Mouse (Mus musculus) forebrain, embryonic 11.5 days (tissue): Measurements from ENCODE around the gene Tspan14. TPM values are rescaled to one million over a fixed set of nuclear protein-coding genes. Genes with fewer than 3 reads are reported as not detected.
A peak's percentile ranks its signal among the peaks of the same experiment; 100 is the strongest.

Source experiments
- ATAC-seq: fragments of 200-750 bp; cut with Nextera tagmentation; replicated peaks from 2 replicates; pipeline ENCODE4 v1.8.0; 2017; ENCODE audit warnings: moderate TSS enrichment; ENCODE audit not compliant: low FRiP score
- DNase-seq: peaks from one replicate; pipeline ENCODE4 v3.0.0-alpha.2; 2017; ENCODE audit warnings: low spot score
- H3K27ac ChIP-seq: fragments of 300-500 bp; sonication (generic); 2 replicates; pipeline ENCODE4 v1.5.1; 2014; ENCODE audit warnings: low read depth, low read length
- H3K27me3 ChIP-seq: fragments of 300-500 bp; sonication (generic); 2 replicates; pipeline ENCODE4 v1.6.1; 2014; ENCODE audit warnings: mild to moderate bottlenecking, low read length, mixed read lengths; ENCODE audit not compliant: control insufficient read depth, insufficient read depth
- H3K36me3 ChIP-seq: fragments of 300-500 bp; sonication (generic); 2 replicates; pipeline ENCODE4 v1.6.1; 2014; ENCODE audit warnings: mild to moderate bottlenecking, low read length, moderate library complexity, mixed read lengths; ENCODE audit not compliant: control insufficient read depth, insufficient read depth
- H3K4me1 ChIP-seq: fragments of 300-500 bp; sonication (generic); replicated peaks from 2 replicates; pipeline ENCODE4 v1.6.1; 2014; ENCODE audit warnings: low read length, mixed read lengths; ENCODE audit not compliant: control insufficient read depth, insufficient read depth
- H3K4me2 ChIP-seq: fragments of 300-500 bp; sonication (generic); 2 replicates; pipeline ENCODE4 v1.6.1; 2014; ENCODE audit warnings: low read depth, mild to moderate bottlenecking, low read length, moderate library complexity, mixed read lengths; ENCODE audit not compliant: severe bottlenecking
- H3K4me3 ChIP-seq: fragments of 300-500 bp; sonication (generic); 2 replicates; pipeline ENCODE4 v1.5.1; 2014; ENCODE audit warnings: low read depth, low read length
- H3K9ac ChIP-seq: fragments of 300-500 bp; sonication (generic); 2 replicates; pipeline ENCODE4 v1.6.1; 2014; ENCODE audit warnings: low read length
- H3K9me3 ChIP-seq: fragments of 300-500 bp; sonication (generic); 2 replicates; pipeline ENCODE4 v1.6.1; 2016; ENCODE audit warnings: low read length, mixed read lengths; ENCODE audit not compliant: control insufficient read depth
- WGBS: fragments of 180-500 bp; shearing (Covaris S2); extraction: QIAGEN DNeasy Blood & Tissue Kit; methylation state at CpG from one replicate; pipeline ENCODE4 v1.1.7; 2014; 5-methylcytosine and 5-hydroxymethylcytosine counted together
- polyA plus RNA-seq: library from polyadenylated mRNA; unstranded; fragments of >200 nt; fragmentation: Nextera tagmentation; extraction: Ambion mirVana; gene quantifications from 2 replicates; pipeline ENCODE4 v1.2.1, GENCODE M21; 2014

Gene Tspan14
- polyA plus RNA-seq, 1 experiment from 2014 or later: 87.8 TPM

DNA sequence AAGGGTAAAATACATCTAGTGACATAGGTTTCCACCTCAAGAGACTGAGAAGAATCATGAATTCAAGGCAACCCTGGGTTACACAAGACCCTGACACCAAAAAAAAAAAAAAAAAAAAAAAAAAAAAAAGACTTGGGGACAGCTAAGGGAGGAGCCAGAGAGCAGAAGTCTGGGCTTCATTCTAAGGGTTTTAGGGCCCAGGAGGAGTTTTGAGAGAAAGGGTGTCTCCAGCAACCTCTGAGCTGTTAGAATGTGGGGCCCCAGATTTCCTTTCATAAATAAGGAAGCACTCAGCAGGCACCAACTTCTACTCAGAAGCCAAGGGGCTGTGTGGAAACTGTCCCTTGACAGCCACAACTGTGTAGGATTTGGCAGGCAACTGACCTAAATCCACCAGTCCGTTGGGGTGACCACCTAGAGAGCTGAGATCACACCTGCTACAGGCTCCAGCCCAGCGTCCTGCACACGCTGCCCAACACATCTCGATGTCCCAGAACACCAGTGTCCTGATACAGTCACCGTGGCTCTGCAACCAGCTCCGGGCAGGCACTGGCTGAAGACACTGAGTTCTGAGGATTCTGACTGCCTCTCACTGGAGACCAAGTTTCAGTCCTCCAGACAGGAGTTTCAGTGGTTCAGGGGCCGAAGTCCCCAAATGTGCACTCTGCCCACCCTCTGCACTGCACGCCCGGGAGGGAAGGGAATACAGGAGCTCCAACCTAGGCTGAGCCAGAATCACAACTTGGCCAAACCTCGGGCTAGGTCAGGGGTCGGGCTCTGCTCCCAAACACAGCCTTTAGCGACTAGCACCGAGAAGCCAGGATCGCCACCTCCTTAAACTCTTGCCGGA is 875 bp downstream of the Tspan14 start:
- DNase-seq (no peak), ATAC-seq (no peak)
- Histone ChIP-seq H3K4me3 (peak overlapping the region; percentile 87), H3K4me2 (peak overlapping the region; percentile 64), H3K27ac (peak overlapping the region; percentile 53; the same call in 1 of the 2 replicates), H3K27me3 (no peaks in the 10 kb centered on the region), H3K36me3 (no peaks in the 10 kb centered on the region), H3K4me1 (peaks cover 27% of the 10 kb centered on the region), H3K9me3 (no peaks in the 10 kb centered on the region), H3K9ac (peak overlapping the region; percentile 92)
- 0% methylated on average over 15 of the region's 15 CpGs for WGBS

DNA sequence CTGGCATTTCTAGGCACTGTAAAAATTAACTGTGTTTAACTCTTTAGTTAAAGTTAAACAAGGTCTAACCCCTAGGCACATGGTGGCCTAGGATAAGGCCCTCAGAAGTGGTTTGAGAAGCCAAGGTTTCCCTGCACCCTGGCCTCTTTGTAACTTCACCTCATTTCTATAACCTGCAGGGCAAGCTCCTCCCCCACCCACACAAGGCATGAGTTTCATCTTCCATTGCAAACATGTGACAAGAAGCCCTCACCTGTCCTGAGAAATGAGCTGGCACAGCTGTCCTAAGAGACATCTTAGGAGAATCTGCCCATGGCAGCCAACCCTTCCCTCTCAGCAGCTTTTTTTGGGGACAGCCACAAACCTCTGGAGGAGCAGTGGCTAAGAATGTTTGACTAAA is 1.7 kb downstream of the Tspan14 start:
- Histone ChIP-seq H3K4me3 (peak overlapping the region; percentile 87), H3K4me2 (peak overlapping the region; percentile 64), H3K9me3 (no peaks in the 10 kb centered on the region), H3K9ac (no peak overlapping the region), H3K4me1 (peaks cover 28% of the 10 kb centered on the region), H3K36me3 (no peaks in the 10 kb centered on the region), H3K27ac (no peak overlapping the region), H3K27me3 (no peaks in the 10 kb centered on the region)
- ATAC-seq (no peak), DNase-seq (no peak)

DNA sequence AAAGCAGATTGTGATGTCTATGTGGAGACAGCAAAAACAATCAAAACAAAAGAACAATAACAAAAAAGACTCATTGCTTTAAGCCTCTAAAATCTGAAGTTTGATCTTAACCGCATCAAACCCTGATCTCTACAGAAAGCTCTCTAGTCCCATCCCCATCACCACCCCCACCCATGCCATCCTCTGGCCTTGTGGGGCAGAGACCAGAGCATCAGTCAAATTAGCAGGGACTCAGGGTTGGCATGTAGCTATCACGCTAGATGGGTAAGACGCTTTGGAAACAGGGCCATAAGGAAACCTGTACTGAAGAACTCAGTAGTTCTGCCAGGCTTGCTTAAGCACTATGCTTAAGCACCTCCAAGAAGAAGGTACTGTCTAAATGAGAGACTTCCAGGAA is 2.4 kb downstream of the Tspan14 start:
- DNase-seq: no peak
- 89% methylated on average over 3 of the region's 3 CpGs for WGBS

DNA sequence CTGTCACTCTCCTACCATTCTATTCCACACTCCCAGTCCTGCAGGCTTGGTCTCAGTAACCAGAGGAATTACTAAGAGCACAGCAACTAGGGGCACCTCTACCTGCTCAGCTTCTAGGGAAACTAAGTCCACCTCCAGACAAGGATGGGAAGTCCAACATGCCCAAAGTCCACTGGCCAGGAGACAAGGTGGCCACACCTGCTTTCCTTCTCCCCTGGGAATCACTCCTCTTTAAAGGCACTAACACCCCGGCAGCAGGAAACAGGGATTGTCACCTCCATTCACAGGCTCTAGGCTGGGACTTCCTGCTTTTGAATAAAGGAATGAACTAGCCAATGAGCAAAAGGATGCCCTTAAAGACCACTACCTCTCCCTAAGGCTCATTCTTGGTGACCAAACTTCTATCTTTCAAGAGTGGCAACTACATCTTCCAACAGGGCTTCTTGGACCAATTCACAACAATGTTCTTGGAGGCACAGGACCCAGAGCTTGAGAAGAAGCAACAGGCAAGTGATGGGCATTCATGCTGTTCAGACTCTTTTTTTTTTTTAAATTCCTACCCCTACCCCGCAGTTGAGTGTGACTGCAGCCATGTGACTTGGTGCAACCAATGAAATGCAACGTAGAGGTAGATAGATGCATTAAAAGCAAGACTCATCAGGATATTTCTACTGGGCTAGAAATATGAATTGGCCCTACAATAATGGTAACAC is 3.0 kb downstream of the Tspan14 start:
- Histone ChIP-seq H3K36me3 (no peaks in the 10 kb centered on the region), H3K4me1 (peaks cover 37% of the 10 kb centered on the region), H3K4me2 (no peak overlapping the region), H3K4me3 (no peak overlapping the region), H3K9me3 (no peaks in the 10 kb centered on the region), H3K27ac (no peak overlapping the region), H3K27me3 (no peaks in the 10 kb centered on the region), H3K9ac (no peak overlapping the region)
- DNase-seq (no peak), ATAC-seq (no peak)
- 82% methylated on average over 3 of the region's 3 CpGs for WGBS

More for the DNA sequence above, 2.4 kb downstream of the Tspan14 start:
- Histone ChIP-seq H3K9me3 (no peaks in the 10 kb centered on the region), H3K4me2 (no peak overlapping the region), H3K4me1 (peaks cover 32% of the 10 kb centered on the region), H3K27me3 (no peaks in the 10 kb centered on the region), H3K27ac (no peak overlapping the region), H3K4me3 (no peak overlapping the region), H3K9ac (no peak overlapping the region), H3K36me3 (no peaks in the 10 kb centered on the region)
- no peak for ATAC-seq

DNA sequence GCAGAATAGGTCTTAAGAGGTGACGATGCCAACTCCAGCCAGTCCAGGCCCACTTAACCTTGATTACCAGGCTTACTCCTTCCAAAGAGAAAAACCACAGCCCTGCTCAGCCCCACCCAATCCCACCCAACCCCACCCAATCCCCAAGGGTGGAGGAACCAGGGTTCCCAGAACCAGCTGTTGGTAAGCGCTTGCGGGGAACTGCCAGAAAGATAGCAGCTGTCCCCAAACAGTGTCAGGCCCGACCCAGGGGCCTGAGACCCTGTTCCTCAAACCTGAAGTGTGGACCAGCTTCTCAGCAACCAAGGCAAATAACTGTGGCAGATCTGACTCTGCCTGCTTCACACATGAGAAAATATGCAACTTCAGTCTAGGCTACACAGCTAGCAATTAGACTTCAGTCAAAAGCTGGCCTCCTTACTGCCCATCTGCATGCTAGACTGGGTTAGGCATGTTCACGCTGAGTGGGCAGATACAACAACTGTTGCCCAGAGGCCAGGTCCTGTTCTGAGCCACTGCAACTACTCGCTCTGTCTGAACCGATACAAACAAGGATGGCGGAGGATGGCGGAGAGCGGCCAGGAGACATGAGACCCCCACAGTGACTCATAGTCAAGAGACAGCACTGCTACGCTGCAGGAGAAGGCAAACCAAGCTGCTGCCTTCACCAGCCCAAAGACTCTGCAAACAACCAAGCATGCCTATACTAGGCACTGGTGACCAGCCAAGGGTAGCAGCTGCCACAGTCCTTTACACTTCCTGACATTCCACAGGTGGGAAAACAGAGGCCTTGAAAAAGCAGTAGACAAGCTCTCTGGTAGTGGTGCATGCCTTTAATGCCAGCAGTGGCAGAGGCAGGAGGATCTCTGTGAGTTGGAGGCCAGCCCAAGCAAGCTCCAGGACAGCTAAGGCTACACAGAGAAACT is 4.0 kb downstream of the Tspan14 start:
- no peak for DNase-seq
- Histone ChIP-seq H3K4me3 (no peak overlapping the region), H3K27ac (peak overlapping the region; percentile 37; the same call in 1 of the 2 replicates)

DNA sequence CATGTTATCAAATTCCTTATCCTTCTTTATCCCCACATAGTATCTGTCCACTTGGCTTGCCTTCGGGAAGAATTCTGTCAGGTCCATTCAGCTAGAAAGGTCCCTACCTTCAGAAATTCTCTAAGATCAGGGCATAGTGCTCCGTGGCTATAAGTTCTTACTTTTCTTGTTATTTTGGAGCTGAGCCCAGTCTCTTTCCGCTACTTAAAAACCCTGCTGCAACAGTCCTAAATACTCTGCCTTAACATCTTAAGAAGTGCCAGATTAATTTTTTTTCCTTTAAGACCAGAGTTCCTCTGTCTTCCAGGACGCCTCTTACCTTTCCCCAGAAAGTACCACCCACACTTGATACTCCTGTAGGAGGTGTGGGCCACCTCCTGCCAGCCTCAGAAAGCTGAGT is 6.4 kb downstream of the Tspan14 start:
- 64% methylated on average over 4 of the region's 4 CpGs for WGBS
- H3K27ac ChIP-seq: no peak overlapping the region
- H3K4me1 ChIP-seq: peaks cover 52% of the 10 kb centered on the region

More for the DNA sequence above, 4.0 kb downstream of the Tspan14 start:
- 58% methylated on average over 11 of the region's 11 CpGs for WGBS
- H3K9ac ChIP-seq: peak overlapping the region; percentile 16; the same call in 1 of the 2 replicates
- no peak overlapping the region for H3K4me2 ChIP-seq
- no peaks in the 10 kb centered on the region for H3K9me3 ChIP-seq
- ATAC-seq: no peak
- H3K4me1 ChIP-seq: peaks cover 43% of the 10 kb centered on the region
- H3K27me3 ChIP-seq: no peaks in the 10 kb centered on the region
- no peaks in the 10 kb centered on the region for H3K36me3 ChIP-seq

DNA sequence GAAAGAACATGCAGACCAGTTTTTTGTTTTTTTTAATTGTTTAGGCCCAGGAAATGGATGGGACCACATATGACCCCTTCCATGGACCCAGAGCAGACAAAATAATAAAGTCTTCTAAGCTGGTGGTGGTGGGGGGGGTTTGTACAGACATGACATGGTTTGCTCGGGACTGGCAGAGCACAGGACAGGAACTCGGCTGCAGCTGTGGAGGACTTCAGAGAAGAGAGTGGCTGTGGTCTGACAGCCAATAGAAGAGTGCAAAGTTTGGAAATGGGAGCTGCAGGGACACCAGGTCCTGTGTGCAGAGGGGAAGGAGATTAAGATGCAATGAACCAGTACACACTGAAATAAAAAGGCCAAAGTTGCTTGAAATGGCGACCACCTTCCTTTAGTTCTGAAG is 7.0 kb downstream of the Tspan14 start:
- no peaks in the 10 kb centered on the region for H3K27me3 ChIP-seq
- H3K4me1 ChIP-seq: peaks cover 51% of the 10 kb centered on the region
- H3K4me3 ChIP-seq: no peak overlapping the region
- H3K27ac ChIP-seq: no peak overlapping the region; the same call in 1 of the 2 replicates
- no peaks in the 10 kb centered on the region for H3K9me3 ChIP-seq
- H3K4me2 ChIP-seq: no peak overlapping the region
- H3K9ac ChIP-seq: no peak overlapping the region
- H3K36me3 ChIP-seq: no peaks in the 10 kb centered on the region
- WGBS: 44% methylated on average over 3 of the region's 3 CpGs
- ATAC-seq (no peak), DNase-seq (no peak)

More for the DNA sequence above, 6.4 kb downstream of the Tspan14 start:
- DNase-seq (no peak), ATAC-seq (no peak)
- H3K9ac ChIP-seq: no peak overlapping the region
- H3K4me2 ChIP-seq: no peak overlapping the region
- H3K4me3 ChIP-seq: no peak overlapping the region
- H3K27me3 ChIP-seq: no peaks in the 10 kb centered on the region
- no peaks in the 10 kb centered on the region for H3K36me3 ChIP-seq
- no peaks in the 10 kb centered on the region for H3K9me3 ChIP-seq

DNA sequence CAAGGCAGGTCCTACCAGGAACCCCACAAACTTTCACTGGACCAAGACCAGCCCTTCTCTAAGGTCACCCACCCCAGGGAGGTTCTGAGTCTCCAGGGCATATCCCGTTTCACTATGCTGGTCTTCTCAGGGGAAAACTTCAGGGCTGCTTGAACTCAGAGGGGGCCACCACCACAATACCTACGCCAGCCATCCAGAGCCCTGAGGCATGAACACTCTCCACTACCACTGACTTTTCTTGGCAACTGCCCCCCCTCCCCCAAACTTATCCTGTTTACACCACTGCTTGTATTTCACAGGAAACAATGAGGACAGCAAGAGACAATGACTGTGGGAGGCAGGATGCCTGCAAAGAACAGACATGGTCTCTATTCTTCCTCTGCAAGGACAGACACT is 7.6 kb downstream of the Tspan14 start:
- Histone ChIP-seq H3K9ac (no peak overlapping the region), H3K27me3 (no peaks in the 10 kb centered on the region), H3K4me1 (peaks cover 51% of the 10 kb centered on the region), H3K36me3 (no peaks in the 10 kb centered on the region), H3K27ac (peak overlapping the region; percentile 98), H3K4me2 (no peak overlapping the region), H3K4me3 (no peak overlapping the region), H3K9me3 (no peaks in the 10 kb centered on the region)
- 40% methylated on average over 2 of the region's 2 CpGs for WGBS
- ATAC-seq (no peak), DNase-seq (no peak)
